In genomic region chr7:45078513-45078912, GRCm38 (mm10) we compare ENCODE assay signal across 10 mouse cellular contexts. TPM values are rescaled to one million over a fixed set of nuclear protein-coding genes. Genes with fewer than 3 reads are reported as not detected.
DNase-seq lines count a peak whose midpoint lies in the region; ATAC-seq lines count a peak whose summit lies in the region.
"Had no signal": no experiment of that assay in that cellular context is flagged by ENCODE, and none has a peak within 500 bp of the region (broad histone marks: within the 10 kb centered on the region; RNA-seq: fewer than 3 reads in every experiment).

No protein-coding gene starts in this region.

- H3K27me3 ChIP-seq in forebrain, embryonic 11.5 days (ENCODE audit: control insufficient read depth, insufficient read depth, low read length) = no peaks in the 10 kb centered on the region
- H3K27me3 ChIP-seq in forebrain, embryonic 16.5 days (replicated peaks; ENCODE audit: control insufficient read depth, insufficient read depth, low read length) = no peaks in the 10 kb centered on the region
- no peaks in the 10 kb centered on the region for H3K27me3 ChIP-seq in midbrain, embryonic 13.5 days
- H3K27me3 ChIP-seq: hindbrain, embryonic 15.5 days; Patski had no signal

- peak; percentile 84 for DNase-seq in forebrain, embryonic 11.5 days (ENCODE audit: low spot score)
- peak; percentile 41 for DNase-seq in MEL-GATA-1-ER (ENCODE audit: extremely low read depth, low read depth)
- DNase-seq in cerebellum, postnatal 10 days = peak; percentile 86 to 88
- peak; percentile 70 to 73 for DNase-seq in gastrocnemius, postnatal 36 days
- peak; percentile 63 for DNase-seq in left cerebral cortex, postnatal 25 days (ENCODE audit: low spot score in 2 of 2)
- peak; percentile 60 to 81 for DNase-seq in spleen, adult 18-20 months

- ATAC-seq in forebrain, embryonic 11.5 days (replicated peaks; ENCODE audit: low FRiP score) = no peak
- no peak for ATAC-seq in forebrain, embryonic 16.5 days
- 0 out of 2 replicates have a peak, but pooled peaks have one; percentile 37 for ATAC-seq in midbrain, embryonic 13.5 days
- ATAC-seq: Patski had no signal

- H3K4me1 ChIP-seq in forebrain, embryonic 11.5 days (replicated peaks; ENCODE audit: control insufficient read depth, insufficient read depth, low read length) = no peaks in the 10 kb centered on the region
- no peaks in the 10 kb centered on the region for H3K4me1 ChIP-seq in forebrain, embryonic 16.5 days (replicated peaks; ENCODE audit: control insufficient read depth, insufficient read depth, low read length)
- 0 out of 2 replicates have a peak, but pooled peaks cover 4% of the 10 kb centered on the region for H3K4me1 ChIP-seq in midbrain, embryonic 13.5 days (replicated peaks)

- no peak overlapping the region for H3K4me3 ChIP-seq in forebrain, embryonic 11.5 days (ENCODE audit: low read depth, low read length)
- no peak overlapping the region for H3K4me3 ChIP-seq in forebrain, embryonic 16.5 days (replicated peaks; ENCODE audit: low read length)
- no peak overlapping the region for H3K4me3 ChIP-seq in midbrain, embryonic 13.5 days (replicated peaks)
- H3K4me3 ChIP-seq: hindbrain, embryonic 15.5 days had no signal

- H3K9ac ChIP-seq in forebrain, embryonic 11.5 days (ENCODE audit: low read length) = no peak overlapping the region
- no peak overlapping the region for H3K9ac ChIP-seq in forebrain, embryonic 16.5 days (replicated peaks; ENCODE audit: low read depth, low read length)
- H3K9ac ChIP-seq in midbrain, embryonic 13.5 days (replicated peaks) = no peak overlapping the region
- H3K9ac ChIP-seq: hindbrain, embryonic 15.5 days had no signal

- no peaks in the 10 kb centered on the region for H3K9me3 ChIP-seq in forebrain, embryonic 11.5 days (ENCODE audit: control insufficient read depth, low read length)
- H3K9me3 ChIP-seq in forebrain, embryonic 16.5 days (ENCODE audit: control insufficient read depth, low read length) = no peaks in the 10 kb centered on the region
- H3K9me3 ChIP-seq in midbrain, embryonic 13.5 days = no peaks in the 10 kb centered on the region
- H3K9me3 ChIP-seq: hindbrain, embryonic 15.5 days had no signal

- H3K27ac ChIP-seq in forebrain, embryonic 11.5 days (ENCODE audit: low read depth, low read length) = no peak overlapping the region
- no peak overlapping the region for H3K27ac ChIP-seq in forebrain, embryonic 16.5 days (ENCODE audit: low read length)
- H3K27ac ChIP-seq in midbrain, embryonic 13.5 days = no peak overlapping the region
- H3K27ac ChIP-seq: hindbrain, embryonic 15.5 days had no signal

- no peak overlapping the region for H3K4me2 ChIP-seq in forebrain, embryonic 11.5 days (ENCODE audit: low read depth, low read length, severe bottlenecking)
- H3K4me2 ChIP-seq in forebrain, embryonic 16.5 days (ENCODE audit: low read length) = no peak overlapping the region
- H3K4me2 ChIP-seq in midbrain, embryonic 13.5 days (replicated peaks) = no peak overlapping the region
- H3K4me2 ChIP-seq: hindbrain, embryonic 15.5 days had no signal

- 39% methylated on average over 9 of the region's 9 CpGs for WGBS in forebrain, embryonic 11.5 days
- WGBS in forebrain, embryonic 16.5 days = 37% methylated on average over 9 of the region's 9 CpGs
- WGBS in midbrain, embryonic 13.5 days = 39% methylated on average over 9 of the region's 9 CpGs

- H3K36me3 ChIP-seq in forebrain, embryonic 11.5 days (ENCODE audit: control insufficient read depth, insufficient read depth, low read length) = no peaks in the 10 kb centered on the region; the same call in 1 of the 2 replicates
- H3K36me3 ChIP-seq in forebrain, embryonic 16.5 days (ENCODE audit: control insufficient read depth, insufficient read depth) = no peaks in the 10 kb centered on the region
- peaks cover 45% of the 10 kb centered on the region for H3K36me3 ChIP-seq in midbrain, embryonic 13.5 days

- intact Hi-C loops in gastrocnemius, postnatal 36 days (cut with DNase I) = loop anchor here (5.0 kb wide), 1 partner anchor 119 kb away; no protein-coding TSS in a partner anchor
- intact Hi-C loops in left cerebral cortex, postnatal 25 days (cut with DNase I) = no loop called here

RNA-seq across cellular contexts. Expression of gene Rcn3, which starts 13.5 kb away (rescaled TPM):
- 110 and 118 TPM in 2 replicates for polyA plus RNA-seq in forebrain, embryonic 11.5 days (2014; fragmentation: Nextera tagmentation; extraction: Ambion mirVana)
- 50.8 and 66.2 TPM in 2 replicates for polyA plus RNA-seq in forebrain, embryonic 16.5 days (2015; fragmentation: Nextera tagmentation; extraction: Ambion mirVana)
- total RNA-seq in gastrocnemius, postnatal 36 days (2021) = 10 to 100 TPM; 17.3 to 20.9 TPM
- total RNA-seq in left cerebral cortex, postnatal 25 days (2021) = 1 to 10 TPM; 5.3 to 6.0 TPM
- polyA plus RNA-seq in midbrain, embryonic 13.5 days (2015; fragmentation: Nextera tagmentation; extraction: Ambion mirVana) = 57.7 and 69.8 TPM in 2 replicates

RNA-seq across cellular contexts. Expression of gene Prrg2, which starts 16.0 kb away (rescaled TPM):
- polyA plus RNA-seq in forebrain, embryonic 11.5 days (2014; fragmentation: Nextera tagmentation; extraction: Ambion mirVana) = 14.2 and 18.4 TPM in 2 replicates
- 13.3 and 13.6 TPM in 2 replicates for polyA plus RNA-seq in forebrain, embryonic 16.5 days (2015; fragmentation: Nextera tagmentation; extraction: Ambion mirVana)
- total RNA-seq in gastrocnemius, postnatal 36 days (2021) = 1 to 10 TPM; 8.0 to 8.8 TPM
- total RNA-seq in left cerebral cortex, postnatal 25 days (2021) = 1 to 10 TPM; 7.3 to 7.6 TPM
- 13.2 and 14.5 TPM in 2 replicates for polyA plus RNA-seq in midbrain, embryonic 13.5 days (2015; fragmentation: Nextera tagmentation; extraction: Ambion mirVana)

RNA-seq across cellular contexts. Expression of gene Nosip, which starts 16.3 kb away (rescaled TPM):
- 52.6 and 64.0 TPM in 2 replicates for polyA plus RNA-seq in forebrain, embryonic 11.5 days (2014; fragmentation: Nextera tagmentation; extraction: Ambion mirVana)
- 60.8 and 65.7 TPM in 2 replicates for polyA plus RNA-seq in forebrain, embryonic 16.5 days (2015; fragmentation: Nextera tagmentation; extraction: Ambion mirVana)
- total RNA-seq in gastrocnemius, postnatal 36 days (2021) = 10 to 100 TPM; 29.0 to 30.8 TPM
- total RNA-seq in left cerebral cortex, postnatal 25 days (2021) = 10 to 100 TPM; 48.5 to 53.0 TPM
- 56.5 and 61.8 TPM in 2 replicates for polyA plus RNA-seq in midbrain, embryonic 13.5 days (2015; fragmentation: Nextera tagmentation; extraction: Ambion mirVana)

RNA-seq across cellular contexts. Expression of gene Fcgrt, which starts 25.1 kb away (rescaled TPM):
- 7.1 and 7.3 TPM in 2 replicates for polyA plus RNA-seq in forebrain, embryonic 11.5 days (2014; fragmentation: Nextera tagmentation; extraction: Ambion mirVana)
- polyA plus RNA-seq in forebrain, embryonic 16.5 days (2015; fragmentation: Nextera tagmentation; extraction: Ambion mirVana) = 17.7 and 24.4 TPM in 2 replicates
- 10 to 100 TPM; 39.2 to 40.0 TPM for total RNA-seq in gastrocnemius, postnatal 36 days (2021)
- total RNA-seq in left cerebral cortex, postnatal 25 days (2021) = 10 to 100 TPM; 22.7 to 24.1 TPM
- polyA plus RNA-seq in midbrain, embryonic 13.5 days (2015; fragmentation: Nextera tagmentation; extraction: Ambion mirVana) = 17.6 and 18.4 TPM in 2 replicates

RNA-seq across cellular contexts. Expression of gene Prr12, which starts 25.8 kb away (rescaled TPM):
- 16.1 and 19.2 TPM in 2 replicates for polyA plus RNA-seq in forebrain, embryonic 11.5 days (2014; fragmentation: Nextera tagmentation; extraction: Ambion mirVana)
- polyA plus RNA-seq in forebrain, embryonic 16.5 days (2015; fragmentation: Nextera tagmentation; extraction: Ambion mirVana) = 15.2 and 17.3 TPM in 2 replicates
- 10 to 100 TPM; 11.3 to 14.1 TPM for total RNA-seq in gastrocnemius, postnatal 36 days (2021)
- 10 to 100 TPM; 59.1 to 65.5 TPM for total RNA-seq in left cerebral cortex, postnatal 25 days (2021)
- 14.0 and 17.0 TPM in 2 replicates for polyA plus RNA-seq in midbrain, embryonic 13.5 days (2015; fragmentation: Nextera tagmentation; extraction: Ambion mirVana)
